Mouse (Mus musculus): ENCODE measurements around the gene Slc46a3.
"Not testable (repeated sequence)": the region's sequence is repeated elsewhere in the genome, so short reads cannot be mapped to it uniquely, and the experiment has no call there.

Gene Slc46a3

DNA sequence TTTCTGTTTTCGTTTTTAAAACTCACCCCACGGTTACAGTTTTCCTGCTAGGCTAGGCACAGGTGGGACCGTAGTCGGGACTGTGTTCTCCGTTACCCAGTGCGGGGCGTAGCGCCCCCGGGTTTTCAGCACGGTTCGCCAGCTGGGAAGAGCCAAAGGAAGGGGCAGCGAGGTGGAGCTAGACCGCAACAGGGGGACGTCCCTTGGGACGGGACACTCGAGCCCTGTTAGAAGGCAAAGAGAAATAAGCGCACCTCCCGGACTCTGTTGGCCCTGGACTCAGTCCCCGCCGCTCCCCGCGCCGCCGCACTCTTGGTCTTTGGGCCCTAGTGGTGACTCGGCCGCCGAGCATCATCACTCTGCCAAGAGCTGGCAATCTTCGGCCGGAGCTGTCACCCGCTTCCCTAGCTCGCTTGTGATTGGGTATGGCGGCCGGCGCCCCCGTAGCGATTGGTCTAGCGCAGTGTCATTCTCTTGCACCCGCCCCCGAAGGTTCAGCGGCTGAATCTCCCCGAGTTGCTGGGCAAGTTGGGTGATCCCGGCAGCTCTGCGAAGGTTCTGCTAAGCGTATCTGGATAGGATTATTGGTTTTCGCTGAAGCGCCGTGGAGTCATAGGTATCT is at the start of gene Slc46a3:
Slc46a3 (minus strand) TSS at position 361 of the 622 bp plus-strand sequence.
- DNase-seq = peak; percentile 97

DNA sequence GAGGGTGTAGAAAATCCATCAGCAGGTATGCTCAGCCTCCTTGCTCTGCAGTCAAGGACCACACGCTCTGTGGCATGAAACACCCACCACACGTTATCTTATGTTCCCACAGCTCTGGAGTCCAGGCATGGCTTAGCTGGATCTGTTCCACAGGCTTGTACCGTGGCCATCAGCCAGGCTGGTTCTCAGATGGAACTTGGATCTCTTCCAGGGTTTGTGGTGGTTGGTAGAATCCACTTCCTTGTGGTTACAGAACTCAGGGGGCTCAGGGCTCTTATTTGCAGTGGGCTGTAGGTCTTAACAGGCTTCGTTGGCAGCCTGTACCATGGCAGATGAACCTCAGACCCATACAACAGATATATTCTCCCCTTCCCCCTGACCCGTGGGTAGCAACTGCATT is 44.6 kb upstream of the Slc46a3 start:
- DNase-seq = no peak

DNA sequence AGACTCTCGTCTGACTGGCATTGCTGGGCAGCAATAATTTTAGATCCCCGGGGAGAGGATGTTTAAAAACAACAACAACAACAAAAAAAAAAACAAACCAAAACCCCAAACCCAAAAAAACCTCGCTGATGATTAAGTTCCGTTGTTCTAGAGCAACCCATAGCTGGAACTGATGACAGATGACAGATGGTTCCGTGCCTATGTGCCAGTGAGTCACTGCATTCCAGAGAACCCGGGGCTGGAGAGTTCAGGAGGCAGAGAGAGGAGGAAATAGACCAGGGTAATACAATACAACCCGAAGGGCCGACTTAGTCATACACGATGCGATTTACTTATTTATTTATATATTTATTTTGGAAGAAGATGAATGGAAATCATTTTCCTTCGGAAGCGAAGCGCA is 40.5 kb upstream of the Slc46a3 start:
- DNase-seq = no peak

DNA sequence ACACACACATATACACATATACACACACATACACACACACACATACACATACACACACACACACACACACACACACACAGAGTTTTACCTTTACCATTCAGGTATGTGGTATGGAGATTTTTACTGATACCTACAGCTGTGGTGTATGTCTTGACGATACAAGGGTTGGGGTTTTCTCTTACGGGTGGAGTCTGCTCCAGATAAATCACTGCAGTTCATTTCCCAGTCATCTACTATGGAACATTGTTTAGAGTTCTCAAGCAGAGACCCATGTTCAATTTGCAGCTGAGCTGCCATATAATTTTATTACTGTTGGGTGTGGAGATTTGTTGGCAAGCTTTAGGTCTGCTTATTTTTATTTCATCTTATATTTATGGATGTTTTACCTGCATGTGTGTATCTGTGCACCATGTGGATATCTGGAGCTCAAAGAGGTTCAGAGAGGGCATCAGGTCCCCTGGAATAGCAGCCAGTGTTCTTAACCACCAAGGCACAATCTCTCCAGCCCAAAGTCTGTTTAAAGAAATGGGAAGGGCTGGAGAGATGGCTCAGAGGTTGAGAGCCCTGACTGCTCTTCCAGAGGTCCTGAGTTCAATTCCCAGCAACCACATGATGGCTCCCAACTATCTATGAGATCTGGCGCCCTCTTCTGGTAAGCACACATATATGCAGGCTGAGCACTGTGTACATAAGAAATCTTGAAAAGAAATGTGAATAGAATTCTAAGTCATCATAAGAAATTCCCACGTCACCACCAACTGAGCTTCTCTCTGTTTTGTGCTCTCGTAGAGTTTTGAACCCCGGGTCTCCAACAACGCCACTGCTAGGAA is 34.3 kb upstream of the Slc46a3 start:
- no peak for DNase-seq

DNA sequence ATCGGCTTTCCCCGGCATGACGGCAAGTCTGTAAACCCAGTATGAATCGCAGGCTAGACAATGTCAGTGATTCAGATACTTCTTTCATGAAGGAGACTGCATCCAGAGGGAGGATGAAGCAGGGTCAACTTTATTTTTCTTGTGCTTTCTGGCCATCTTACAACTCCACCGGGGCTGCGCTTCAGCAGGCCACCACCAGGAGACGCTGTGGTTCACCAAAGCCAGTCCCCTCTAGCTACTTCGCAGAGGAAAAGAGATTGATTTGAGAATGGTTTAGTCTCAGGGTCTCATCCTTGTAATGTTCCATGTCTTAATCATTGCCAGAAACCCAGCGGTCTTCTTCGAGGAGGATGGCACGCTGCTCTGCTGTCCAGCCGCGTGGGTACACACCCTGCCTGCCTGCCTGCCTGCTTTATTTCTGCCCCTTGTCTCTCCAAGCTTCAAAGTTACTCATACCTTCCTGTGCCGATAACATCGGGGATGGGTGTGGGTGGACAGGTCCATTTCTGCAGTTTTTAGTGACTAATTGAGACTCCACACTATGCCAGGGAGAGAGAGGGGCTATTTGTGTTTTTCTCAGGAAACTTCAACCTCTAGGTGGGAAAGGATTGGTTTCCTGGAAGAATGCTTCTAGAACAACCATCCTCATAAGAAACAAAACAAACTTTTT is 31.5 kb upstream of the Slc46a3 start:
- DNase-seq = peak; percentile 31

DNA sequence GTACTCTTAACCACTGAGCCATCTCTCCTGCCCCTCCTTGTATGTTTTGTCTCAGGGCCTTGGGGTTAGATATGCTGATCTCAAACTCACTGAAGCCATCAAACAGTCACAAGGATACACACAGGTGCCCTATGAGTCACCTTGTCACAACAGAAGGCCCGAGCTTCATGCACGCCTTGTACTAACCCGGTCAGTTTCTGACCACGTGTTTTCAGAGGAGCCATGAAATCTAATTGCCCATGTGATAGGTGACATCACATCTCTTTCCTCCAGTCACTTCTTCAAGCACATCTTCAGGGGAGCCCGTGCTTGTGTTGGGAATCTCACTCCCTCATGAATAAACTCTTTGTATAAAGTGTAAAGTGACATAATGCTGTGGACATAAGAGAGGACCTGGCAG is 30.0 kb upstream of the Slc46a3 start:
- no peak for DNase-seq

DNA sequence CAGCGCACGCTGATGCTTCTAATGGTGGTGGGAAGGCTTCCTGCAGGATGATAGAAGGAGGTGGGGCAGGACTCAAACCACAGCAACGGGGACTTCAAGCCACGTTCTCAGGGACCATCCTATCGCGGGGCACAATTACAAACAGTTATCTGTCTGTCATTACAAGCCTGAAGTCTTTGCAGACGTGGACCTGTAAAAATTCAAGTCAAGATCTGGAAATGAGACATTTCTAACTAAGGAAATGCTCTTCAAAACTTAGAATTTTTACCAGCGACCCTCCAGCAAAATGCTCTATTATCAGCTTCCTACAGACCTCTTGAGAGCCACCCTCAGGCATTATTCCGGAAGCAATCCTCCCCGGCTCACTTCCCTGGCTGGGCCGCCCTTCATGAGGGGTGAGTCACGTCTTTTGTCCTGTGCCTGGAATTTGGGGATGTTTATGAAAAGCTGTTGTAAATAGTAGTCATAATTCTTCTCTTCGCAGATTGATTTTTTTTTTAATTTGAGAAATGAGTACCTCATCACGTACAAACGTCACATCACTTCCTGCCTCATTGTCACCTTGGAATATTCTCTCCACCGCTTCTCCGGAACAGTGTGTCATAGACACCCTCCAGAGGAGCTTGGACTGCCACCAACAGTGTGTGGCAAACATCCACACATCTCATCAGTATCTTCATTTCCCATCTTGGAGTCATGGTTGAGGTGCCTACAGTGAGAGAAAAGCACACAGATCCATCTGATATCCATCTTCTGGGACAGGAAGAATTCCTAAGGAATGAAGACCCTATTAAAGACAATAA is 23.6 kb upstream of the Slc46a3 start:
- DNase-seq = peak; percentile 71

DNA sequence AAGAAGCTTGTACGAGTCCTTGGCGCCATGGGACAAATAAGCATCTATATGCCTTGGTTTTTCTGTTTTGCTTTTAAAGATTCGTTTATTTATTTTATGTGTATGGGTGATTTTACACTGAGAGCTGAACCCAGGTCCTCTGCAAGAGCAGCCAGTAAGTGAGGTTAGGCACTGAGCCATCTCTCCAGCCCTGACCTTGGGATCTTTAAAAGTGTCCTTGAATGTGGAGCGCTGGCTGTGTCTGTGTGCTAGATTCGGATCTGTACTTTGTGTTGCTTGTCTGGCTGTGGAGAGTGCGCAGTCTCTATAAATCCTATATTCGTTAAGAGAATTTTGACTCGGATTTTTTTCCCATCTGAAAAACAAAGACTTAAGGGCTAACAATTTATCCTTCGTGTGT is 21.6 kb upstream of the Slc46a3 start:
- DNase-seq = no peak

DNA sequence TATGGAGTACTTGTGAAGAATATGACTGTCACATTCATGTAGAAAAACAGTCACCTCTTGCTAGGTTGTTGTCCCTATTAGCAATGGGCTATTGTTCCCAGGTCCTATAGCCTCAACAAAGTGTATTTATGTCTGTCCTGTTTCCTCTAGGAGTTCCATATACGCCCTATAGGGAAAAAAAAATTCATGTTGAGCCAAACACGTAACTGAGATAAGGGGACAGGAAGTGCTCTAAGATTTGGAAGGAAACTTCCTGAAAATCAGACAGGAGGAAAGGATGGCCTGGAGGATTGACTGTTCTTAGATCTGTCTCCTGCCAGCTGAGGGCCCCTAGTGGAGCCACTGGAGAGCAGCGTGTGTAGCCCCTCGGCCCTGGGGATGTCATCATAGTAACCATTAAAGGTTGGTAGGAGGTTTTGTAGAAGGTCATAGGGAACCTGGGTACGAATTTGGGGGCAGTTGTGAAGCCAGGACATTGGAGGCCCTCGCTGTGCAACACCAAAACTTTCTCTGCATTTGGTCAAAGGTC is 20.5 kb upstream of the Slc46a3 start:
- DNase-seq = no peak

DNA sequence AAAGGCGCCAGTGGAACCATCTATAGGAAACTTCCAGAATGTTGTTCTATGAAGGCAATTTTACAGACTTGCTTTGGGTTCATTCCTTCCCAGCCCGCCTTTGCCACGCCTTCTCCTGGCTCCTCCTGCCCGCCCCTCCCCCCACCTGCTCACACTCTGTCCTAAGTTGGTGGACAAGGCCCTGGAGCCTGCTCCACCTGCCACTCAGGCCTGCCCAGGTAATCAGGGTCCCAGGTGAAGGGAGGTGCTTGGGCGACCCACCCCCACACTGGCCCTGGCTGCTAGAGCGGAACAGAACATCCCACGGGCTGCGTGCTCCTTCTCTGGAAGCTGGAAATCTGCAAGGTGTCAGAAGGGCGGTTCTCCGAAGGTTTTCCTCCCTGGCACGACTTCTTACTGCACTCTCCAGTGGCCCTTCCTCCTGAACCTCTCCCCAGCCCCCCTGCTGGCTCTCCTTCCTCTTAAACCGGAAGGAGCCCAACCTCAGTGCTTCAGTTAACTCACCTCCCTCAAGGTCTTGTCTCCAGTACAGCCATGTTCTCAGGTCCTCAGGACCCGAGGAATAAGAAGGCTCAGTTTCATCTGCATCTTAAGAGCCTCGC is 18.7 kb upstream of the Slc46a3 start:
- DNase-seq = peak; percentile 17

DNA sequence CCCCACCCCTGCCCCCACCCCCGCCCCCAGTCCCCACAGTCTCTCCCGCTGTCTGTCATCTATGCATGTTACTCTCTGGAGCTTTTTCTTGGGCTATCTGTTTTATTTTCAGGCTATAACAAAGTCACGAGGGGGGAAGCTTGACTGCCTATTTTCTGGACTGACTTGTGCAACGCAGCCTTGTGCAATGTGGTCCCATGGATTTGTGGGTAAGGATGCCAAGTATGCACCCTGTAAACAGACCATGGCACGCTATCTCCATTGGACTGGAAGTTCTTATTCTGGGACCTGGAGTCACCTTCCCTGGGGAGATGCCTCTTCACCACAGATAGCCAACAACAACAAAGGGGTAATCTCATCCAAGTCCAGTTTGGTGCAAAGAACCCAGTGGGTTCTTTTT is 17.1 kb upstream of the Slc46a3 start:
- no peak for DNase-seq

DNA sequence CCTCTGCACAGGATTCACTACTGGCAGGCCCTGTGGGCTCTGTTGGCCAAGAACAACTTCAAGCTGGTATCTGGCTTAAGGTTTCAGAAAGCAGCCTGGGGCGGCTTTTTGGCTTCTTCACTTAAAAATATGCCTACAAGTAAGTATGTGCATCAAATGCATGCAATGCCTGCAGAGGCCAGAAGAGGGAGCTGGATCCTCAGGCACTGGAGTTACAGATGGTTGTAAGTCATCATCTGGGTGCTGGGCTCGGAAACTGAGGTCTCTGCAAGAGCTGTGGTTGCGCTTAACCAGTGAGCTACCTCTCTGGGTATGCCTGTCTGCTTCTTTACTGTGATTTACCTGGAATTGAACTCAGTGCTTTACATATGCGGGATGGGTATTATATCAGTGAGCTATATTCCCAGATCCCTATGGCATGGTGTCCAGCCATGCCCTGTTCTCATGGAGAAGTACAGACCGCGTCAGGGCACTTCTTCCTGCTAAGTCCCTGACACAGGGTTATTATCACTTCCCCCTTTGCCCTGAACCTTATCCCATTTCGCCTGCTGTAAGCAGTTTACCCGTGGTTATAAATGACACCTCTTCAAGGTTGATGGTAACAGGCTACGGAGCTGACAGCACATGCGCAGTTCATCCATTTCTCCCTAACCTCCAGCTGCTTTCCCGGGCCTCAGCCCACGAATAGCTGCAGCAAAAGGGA is 16.3 kb upstream of the Slc46a3 start:
- DNase-seq = no peak

DNA sequence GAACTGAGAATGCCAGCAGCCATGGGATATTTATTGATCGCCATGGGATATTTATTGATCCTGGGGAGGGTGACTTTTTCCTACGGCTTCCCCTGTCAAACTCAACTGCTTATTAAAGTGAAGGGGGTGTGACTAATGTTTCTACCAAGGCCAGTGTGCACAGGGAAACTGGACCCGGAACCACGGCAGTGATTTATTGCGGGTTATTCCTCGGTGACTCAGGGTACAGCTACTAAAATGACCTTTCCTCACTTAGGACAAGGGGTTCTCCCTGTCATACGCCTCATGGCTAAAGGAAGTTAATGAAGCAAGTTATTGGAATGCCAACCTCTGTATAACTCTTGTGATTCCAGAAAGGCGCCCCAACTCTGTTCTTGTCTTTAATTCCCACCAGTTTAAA is 13.2 kb upstream of the Slc46a3 start:
- peak; percentile 40 for DNase-seq

DNA sequence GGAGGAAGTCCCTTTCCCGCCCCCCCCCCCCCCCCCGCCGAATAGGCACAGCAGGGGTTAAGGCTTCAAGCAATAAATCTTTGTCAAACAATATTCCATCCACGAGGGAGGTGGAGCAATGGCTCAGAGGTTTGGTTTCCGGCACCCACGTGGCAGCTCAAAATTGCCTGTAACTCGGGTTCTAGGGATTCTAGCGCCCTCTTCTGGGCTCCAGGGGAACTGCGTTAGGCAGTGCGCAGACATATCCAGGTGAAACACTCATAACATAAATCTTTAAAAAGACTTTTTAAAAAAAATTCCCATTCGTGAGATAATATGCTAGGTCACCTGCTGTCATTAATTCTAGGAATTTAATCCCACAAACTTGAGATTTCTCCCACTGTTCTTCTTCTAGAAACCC is 12.5 kb upstream of the Slc46a3 start:
- no peak for DNase-seq

DNA sequence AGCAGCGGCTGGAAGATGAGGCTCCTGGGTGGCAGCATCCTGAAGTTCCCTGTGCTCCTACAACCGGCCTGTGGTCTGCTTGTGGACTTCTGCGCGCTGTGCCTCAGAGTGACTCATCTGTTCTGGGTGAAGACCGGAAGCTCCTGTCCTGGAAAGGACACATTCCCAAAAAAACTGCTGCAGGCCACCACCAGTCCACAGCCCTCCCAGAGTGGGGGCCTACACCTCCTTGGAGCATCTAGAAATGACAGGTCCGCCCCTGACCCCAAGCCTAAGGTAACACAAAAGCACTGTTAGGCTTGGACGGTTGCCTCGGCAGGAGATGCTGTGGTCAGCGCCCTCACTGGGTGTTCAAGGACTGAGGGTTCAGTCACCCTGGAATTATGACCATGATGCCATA is 8.6 kb upstream of the Slc46a3 start:
- no peak for DNase-seq

DNA sequence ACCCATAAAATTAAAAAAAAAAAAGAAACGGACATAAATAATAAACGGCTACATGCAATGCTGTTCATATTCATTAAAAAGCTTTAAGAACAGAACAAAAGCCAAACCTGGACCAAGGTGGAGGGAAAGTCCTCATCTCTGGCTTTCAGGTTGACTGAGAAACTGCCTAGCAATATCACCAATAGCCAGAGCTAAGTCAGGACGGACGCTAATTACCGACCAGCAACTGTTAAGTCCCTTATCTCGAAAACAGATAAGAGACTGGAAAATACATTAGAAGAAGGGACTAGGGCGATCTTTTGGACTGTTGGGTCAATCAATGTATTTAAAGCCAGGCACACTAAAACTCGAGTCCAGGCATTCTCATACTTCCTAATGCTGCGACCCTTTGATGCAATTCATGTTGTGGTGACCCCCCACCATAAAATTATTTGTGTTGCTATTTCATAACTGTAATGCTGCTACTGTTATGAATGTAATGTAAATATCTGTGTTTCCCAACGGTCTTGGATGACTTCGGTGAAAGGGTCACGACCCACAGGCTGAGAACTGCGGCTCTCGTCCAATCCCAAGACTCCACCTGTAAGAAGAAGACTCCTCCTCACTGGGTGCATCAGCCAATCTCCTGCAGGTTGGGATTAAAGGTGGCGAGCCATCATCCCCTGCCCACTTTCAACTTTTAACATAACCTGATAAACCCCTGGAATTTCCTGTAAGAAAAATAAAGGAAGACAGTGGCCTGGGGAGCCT is 7.6 kb upstream of the Slc46a3 start:
- no peak for DNase-seq

DNA sequence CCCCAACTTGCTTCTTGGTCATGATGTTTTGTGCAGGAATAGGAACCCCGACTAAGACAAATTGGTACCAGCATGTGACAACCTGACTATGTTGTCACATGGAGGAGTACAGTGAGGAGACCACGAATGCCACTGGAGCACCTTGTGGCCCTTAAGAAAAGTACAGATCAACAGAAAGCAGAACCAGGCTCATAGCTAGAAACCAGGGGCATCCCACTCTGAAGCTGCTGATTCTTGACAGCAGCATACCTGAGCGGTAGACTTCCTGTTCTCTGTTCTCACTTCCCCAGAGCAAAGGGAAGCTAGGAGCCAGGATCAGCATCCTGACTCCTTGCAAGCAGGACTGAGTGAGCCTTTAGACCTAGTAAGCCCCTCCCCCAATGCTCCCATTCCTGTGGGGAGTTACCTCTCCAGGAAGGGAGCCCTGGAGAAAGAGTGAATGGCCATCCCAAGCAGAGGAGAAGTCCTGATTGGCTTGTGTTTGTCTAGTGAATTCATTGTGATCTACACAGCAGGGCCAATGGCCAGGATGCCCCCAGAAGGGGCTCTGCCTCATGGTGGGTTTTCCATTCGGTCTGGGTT is 4.4 kb upstream of the Slc46a3 start:
- no peak for DNase-seq

DNA sequence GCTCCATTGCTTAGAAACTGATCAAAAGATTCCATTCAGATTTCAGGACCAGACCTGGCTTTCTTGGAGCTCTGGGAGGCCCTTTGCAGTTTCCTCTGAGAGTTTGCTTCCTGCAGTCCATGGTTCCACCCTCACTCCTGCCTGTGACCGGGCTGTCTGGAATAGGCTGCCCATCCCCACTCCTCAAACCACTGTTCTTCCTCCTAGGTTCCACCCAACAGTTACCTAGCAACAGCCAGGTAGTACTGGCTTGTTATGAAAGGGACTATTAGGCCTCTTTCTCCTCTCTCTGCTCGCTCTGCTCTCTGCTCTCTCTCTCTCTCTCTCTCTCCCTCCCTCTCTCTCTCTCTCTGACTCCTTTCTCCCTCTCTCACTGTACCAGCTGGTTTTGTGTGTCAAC is 3.6 kb upstream of the Slc46a3 start:
- DNase-seq = no peak

DNA sequence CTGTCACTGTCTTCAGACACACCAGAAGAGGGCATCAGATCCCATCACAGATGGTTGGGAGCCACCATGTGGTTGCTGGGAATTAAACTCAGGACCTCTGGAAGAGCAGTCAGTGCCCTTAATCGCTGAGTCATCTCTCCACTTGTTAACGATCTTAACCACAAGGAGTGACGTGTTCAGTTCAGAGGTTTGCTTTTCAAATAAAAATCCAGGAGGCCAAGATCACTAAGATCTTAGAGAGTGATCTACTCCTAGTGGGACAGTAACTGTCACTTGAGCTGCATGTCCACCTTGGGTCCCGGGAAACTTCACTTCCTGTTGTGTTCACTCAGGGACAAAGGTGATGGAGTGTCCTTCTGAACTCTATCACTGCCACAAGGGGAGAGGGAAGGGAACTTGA is 1.9 kb upstream of the Slc46a3 start:
- DNase-seq = not testable (repeated sequence)

DNA sequence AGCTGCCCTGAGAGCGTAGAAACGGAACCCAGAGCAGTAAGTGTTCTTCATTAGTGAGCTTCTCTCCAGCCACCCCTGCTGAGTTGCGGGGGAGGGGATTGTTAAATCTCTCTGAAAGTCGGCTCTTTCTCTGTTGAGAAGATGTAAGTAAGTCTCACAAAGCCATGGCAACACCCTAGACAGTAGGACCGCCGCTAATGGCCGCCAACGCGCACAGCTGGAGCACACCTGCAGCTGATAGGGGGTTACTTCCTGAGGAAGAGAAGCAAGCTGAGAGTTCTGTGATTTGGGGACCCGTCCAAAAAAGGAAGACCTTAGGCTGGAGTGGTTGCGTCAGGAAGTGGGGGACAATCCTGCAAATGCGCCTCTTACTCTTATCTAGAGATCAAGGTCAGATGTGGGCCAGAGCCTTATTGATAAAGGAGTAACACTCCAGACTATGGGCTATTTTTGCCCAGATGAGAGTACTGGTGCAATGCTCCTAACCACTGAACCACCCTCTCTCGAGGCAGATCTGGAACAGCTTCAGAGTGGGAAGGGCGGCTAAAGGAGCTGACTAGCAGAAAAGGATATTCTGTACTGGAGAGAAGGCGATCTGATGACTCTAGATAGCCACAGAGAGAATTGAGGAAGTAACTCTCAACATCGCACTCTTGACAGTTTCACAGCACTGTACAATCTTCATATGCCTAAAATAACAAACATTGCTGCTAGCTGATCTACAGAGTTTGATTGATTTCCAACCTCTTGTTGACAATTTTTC is 1.0 kb upstream of the Slc46a3 start:
- peak; percentile 8 for DNase-seq
